Mouse (Mus musculus) CH12.LX (cell line): ENCODE measurements around the gene Cdhr1. TPM values are rescaled to one million over a fixed set of nuclear protein-coding genes. Genes with fewer than 3 reads are reported as not detected.
A peak's percentile ranks its signal among the peaks of the same experiment; 100 is the strongest.

ENCODE experiments used
- DNase-seq: peaks from one replicate; pipeline ENCODE4 v3.0.0-alpha.2; 2013; ENCODE audit errors: extremely low read depth
- H3K27ac ChIP-seq: 2 replicates; pipeline ENCODE4 v1.5.1; 2012; ENCODE audit warnings: low read depth, mild to moderate bottlenecking, control low read depth, moderate library complexity; ENCODE audit not compliant: insufficient read depth
- H3K27me3 ChIP-seq: replicated peaks from 2 replicates; pipeline ENCODE3; 2012; ENCODE audit warnings: inconsistent platforms
- H3K36me3 ChIP-seq, 2 experiments: replicated peaks in 1 of 2; 2 replicates each; pipeline versions ENCODE3 to v1.6.1; 2012; ENCODE audit warnings: inconsistent platforms in 1 of 2, low read length in 1 of 2, mild to moderate bottlenecking in 1 of 2, mixed read lengths in 1 of 2, moderate library complexity in 1 of 2; ENCODE audit not compliant: control insufficient read depth in 1 of 2, insufficient read depth in 1 of 2
- H3K4me1 ChIP-seq, 2 experiments: 2 replicates each; pipeline ENCODE4 v1.6.1; 2012; ENCODE audit warnings: inconsistent platforms in 1 of 2, moderate library complexity in 1 of 2; ENCODE audit not compliant: insufficient read depth in 2 of 2, control insufficient read depth in 1 of 2
- H3K4me2 ChIP-seq: 2 replicates; pipeline ENCODE4 v1.6.1; 2012; ENCODE audit warnings: low read depth, mild to moderate bottlenecking, control low read depth; ENCODE audit not compliant: poor library complexity, insufficient read depth, severe bottlenecking
- H3K4me3 ChIP-seq, 3 experiments: fragments of 150-350 bp in 1 of 3; sonication (generic) in 1 of 3; replicated peaks in 1 of 3; 2 replicates each; pipeline versions ENCODE3 to v1.5.1; 2011 to 2012; ENCODE audit warnings: low read depth in 2 of 3, low read length in 2 of 3, mild to moderate bottlenecking in 2 of 3, moderate library complexity in 2 of 3, control low read depth in 1 of 3, improper control_type of control experiment in 1 of 3, inconsistent platforms in 1 of 3, mixed read lengths in 1 of 3; ENCODE audit not compliant: poor library complexity in 1 of 3
- H3K79me2 ChIP-seq: replicated peaks from 2 replicates; pipeline ENCODE4 v1.6.1; 2012; ENCODE audit warnings: mild to moderate bottlenecking, moderate library complexity; ENCODE audit not compliant: control insufficient read depth, poor library complexity, insufficient read depth, severe bottlenecking; ENCODE audit errors: extremely low read depth
- H3K9ac ChIP-seq: 2 replicates; pipeline ENCODE4 v1.6.1; 2012; ENCODE audit warnings: low read depth, mild to moderate bottlenecking, control low read depth, moderate library complexity; ENCODE audit not compliant: insufficient read depth
- H3K9me3 ChIP-seq: replicated peaks from 2 replicates; pipeline ENCODE3; 2012; ENCODE audit warnings: low read length, inconsistent platforms, mixed read lengths
- CHD2 ChIP-seq: IDR thresholded peaks from 2 replicates; pipeline ENCODE4 v1.6.1; 2011; ENCODE audit warnings: low read length, improper control_type of control experiment
- CTCF ChIP-seq, 2 experiments: IDR thresholded peaks in 1 of 2; conservative IDR thresholded peaks in 1 of 2; 2 replicates each; pipeline ENCODE4 v1.5.1; 2011 to 2012; ENCODE audit warnings: low read depth in 2 of 2, low read length in 2 of 2, improper control_type of control experiment in 1 of 2, inconsistent platforms in 1 of 2, mild to moderate bottlenecking in 1 of 2, moderate library complexity in 1 of 2
- ELF1 ChIP-seq: IDR thresholded peaks from 2 replicates; pipeline ENCODE4 v1.6.1; 2014; ENCODE audit warnings: low read depth, mild to moderate bottlenecking, inconsistent platforms, low read length, improper control_type of control experiment
- ETS1 ChIP-seq: conservative IDR thresholded peaks from 2 replicates; pipeline ENCODE4 v1.6.1; 2012; ENCODE audit warnings: low read depth, mild to moderate bottlenecking, inconsistent platforms, low read length, improper control_type of control experiment, moderate library complexity
- IRF4 ChIP-seq: IDR thresholded peaks from 2 replicates; pipeline ENCODE4 v1.6.1; 2014; ENCODE audit warnings: low read depth, mild to moderate bottlenecking, inconsistent platforms, low read length, improper control_type of control experiment
- JUN ChIP-seq: IDR thresholded peaks from 2 replicates; pipeline ENCODE4 v1.6.1; 2011; ENCODE audit warnings: low read depth, mild to moderate bottlenecking, low read length, improper control_type of control experiment, moderate library complexity; ENCODE audit not compliant: insufficient read depth
- JUND ChIP-seq: conservative IDR thresholded peaks from 2 replicates; pipeline ENCODE4 v1.6.1; 2011; ENCODE audit warnings: low read depth, low read length, improper control_type of control experiment
- MAFK ChIP-seq: IDR thresholded peaks from 2 replicates; pipeline ENCODE4 v1.6.1; 2011; ENCODE audit warnings: low read length, improper control_type of control experiment; ENCODE audit not compliant: insufficient replicate concordance
- MEF2A ChIP-seq: IDR thresholded peaks from 2 replicates; pipeline ENCODE4 v1.6.1; 2014; ENCODE audit warnings: low read depth, mild to moderate bottlenecking, inconsistent platforms, low read length, improper control_type of control experiment, borderline replicate concordance
- MXI1 ChIP-seq: IDR thresholded peaks from 2 replicates; pipeline ENCODE4 v1.6.1; 2011; ENCODE audit warnings: mild to moderate bottlenecking, low read depth, low read length, improper control_type of control experiment
- MYC ChIP-seq: IDR thresholded peaks from 2 replicates; pipeline ENCODE4 v1.6.1; 2011; ENCODE audit warnings: low read depth, mild to moderate bottlenecking, improper control_type of control experiment, low read length
- PAX5 ChIP-seq: IDR thresholded peaks from 2 replicates; pipeline ENCODE4 v1.6.1; 2012; ENCODE audit warnings: low read length, inconsistent platforms, mixed read lengths
- POLR2A ChIP-seq: IDR thresholded peaks from 2 replicates; pipeline ENCODE4 v1.6.1; 2011; ENCODE audit warnings: low read depth, mild to moderate bottlenecking, improper control_type of control experiment, low read length
- POLR2AphosphoS2 ChIP-seq: IDR thresholded peaks from 2 replicates; pipeline ENCODE4 v1.6.1; 2011; ENCODE audit warnings: low read depth, low read length, improper control_type of control experiment
- RAD21 ChIP-seq: IDR thresholded peaks from 2 replicates; pipeline ENCODE4 v1.6.1; 2011; ENCODE audit warnings: low read depth, mild to moderate bottlenecking, low read length, improper control_type of control experiment, moderate library complexity
- SMC3 ChIP-seq: IDR thresholded peaks from 2 replicates; pipeline ENCODE4 v1.6.1; 2011; ENCODE audit warnings: low read depth, low read length, improper control_type of control experiment
- TBP ChIP-seq: conservative IDR thresholded peaks from 2 replicates; pipeline ENCODE4 v1.6.1; 2011; ENCODE audit warnings: low read depth, low read length, improper control_type of control experiment
- TCF12 ChIP-seq: IDR thresholded peaks from 2 replicates; pipeline ENCODE4 v1.6.1; 2014; ENCODE audit warnings: low read depth, mild to moderate bottlenecking, inconsistent platforms, low read length, improper control_type of control experiment
- UBTF ChIP-seq: IDR thresholded peaks from 2 replicates; pipeline ENCODE4 v1.6.1; 2012; ENCODE audit warnings: low read depth, mild to moderate bottlenecking, inconsistent platforms, low read length, improper control_type of control experiment, moderate library complexity
- USF1 ChIP-seq: IDR thresholded peaks from 2 replicates; pipeline ENCODE4 v1.6.1; 2014; ENCODE audit warnings: low read depth, mild to moderate bottlenecking, inconsistent platforms, low read length, improper control_type of control experiment
- USF2 ChIP-seq: conservative IDR thresholded peaks from 2 replicates; pipeline ENCODE4 v1.6.1; 2011; ENCODE audit warnings: low read depth, low read length, improper control_type of control experiment
- ZC3H11A ChIP-seq: IDR thresholded peaks from 2 replicates; pipeline ENCODE4 v1.6.1; 2012; ENCODE audit warnings: low read depth, mild to moderate bottlenecking, inconsistent platforms, low read length, improper control_type of control experiment
- ZNF384 ChIP-seq: IDR thresholded peaks from 2 replicates; pipeline ENCODE4 v1.6.1; 2012; ENCODE audit warnings: low read depth, low read length, improper control_type of control experiment, inconsistent platforms
- dilution Hi-C: fragments of 300-500 bp; cut with MboI; formaldehyde crosslinking; loops from 2 replicates; pipeline ENCODE4 v1.14.3; 2020; ENCODE audit warnings: low sequenced_read_pairs; ENCODE audit not compliant: extremely low pct_unique_long_range_greater_than_20kb, extremely low pct_ligation_motif_present
- in situ Hi-C: fragments of 300-500 bp; cut with MboI; formaldehyde crosslinking; loops from 3 replicates; pipeline ENCODE4 v1.14.3; 2019; ENCODE audit warnings: low sequenced_read_pairs, low pct_ligation_motif_present, low pct_unique_long_range_greater_than_20kb, mixed read lengths
- polyA plus RNA-seq: library from polyadenylated mRNA; unstranded; fragments of >175 nt; gene quantifications from 2 replicates; pipeline ENCODE4 v1.2.1, GENCODE M21; 2012; ENCODE audit warnings: low read depth; ENCODE audit not compliant: insufficient read length
- total RNA-seq, 2 experiments: library from RNA; depleted of rRNA; stranded (reverse); fragments of 300-350 nt in 1 of 2; fragments of >200 nt in 1 of 2; gene quantifications; 2 replicates each; pipeline ENCODE4 v1.2.3; 2012 to 2014

Gene Cdhr1
- total and polyA plus RNA-seq, 3 experiments: not detected

DNA sequence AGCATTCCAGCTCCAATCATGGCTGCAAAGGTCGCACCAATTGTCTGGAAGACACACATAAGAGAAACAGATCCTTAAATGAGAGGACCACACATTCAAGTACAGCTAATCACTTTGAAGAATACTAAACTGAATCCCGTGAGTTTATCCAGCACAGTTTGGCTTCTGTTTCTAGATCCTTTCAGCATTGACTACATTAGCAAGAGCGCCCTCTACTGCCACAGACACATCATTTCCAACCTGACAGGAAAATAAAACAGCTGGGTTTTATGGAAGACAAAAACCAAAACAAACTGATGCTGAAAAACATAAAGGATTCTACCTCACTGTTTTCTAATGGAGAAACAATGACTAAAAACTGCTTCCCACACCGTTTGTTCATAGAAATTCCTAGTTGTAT lies 29.5 kb upstream of the Cdhr1 start:
- DNase-seq: peak; percentile 58
- no peak overlapping the region for H3K4me3 ChIP-seq
- H3K27me3 ChIP-seq: no peaks in the 10 kb centered on the region
- H3K4me1 ChIP-seq: peaks cover 0 to 6% of the 10 kb centered on the region in 2 experiments; a peak in 1 of 4 replicates
- H3K4me2 ChIP-seq: no peak overlapping the region
- dilution Hi-C loops (no loop called here), in situ Hi-C loops (loop anchor here (25.0 kb wide), 1 partner anchor 265 kb away; no protein-coding TSS in a partner anchor)
- H3K27ac ChIP-seq: no peak overlapping the region
- no peak overlapping the region for H3K9ac ChIP-seq
- no peaks in the 10 kb centered on the region for H3K9me3 ChIP-seq
- H3K36me3 ChIP-seq: peaks cover 66 to 83% of the 10 kb centered on the region in 2 experiments
- TF ChIP-seq MAFK (no peak), ZNF384 (no peak), CTCF (conservative IDR thresholded peaks at IDR 0.05 in 1 of 2, IDR thresholded peaks at IDR 0.05 in 1 of 2; ENCODE audit: low read depth in 2 of 2, low read length in 2 of 2) (peak; percentile 48 to 67), USF1 (no peak), RAD21 (peak; percentile 16), MYC (no peak), IRF4 (no peak), ELF1 (no peak), MXI1 (no peak), UBTF (no peak), MEF2A (no peak), JUND (no peak)
- peaks cover 33% of the 10 kb centered on the region for H3K79me2 ChIP-seq

DNA sequence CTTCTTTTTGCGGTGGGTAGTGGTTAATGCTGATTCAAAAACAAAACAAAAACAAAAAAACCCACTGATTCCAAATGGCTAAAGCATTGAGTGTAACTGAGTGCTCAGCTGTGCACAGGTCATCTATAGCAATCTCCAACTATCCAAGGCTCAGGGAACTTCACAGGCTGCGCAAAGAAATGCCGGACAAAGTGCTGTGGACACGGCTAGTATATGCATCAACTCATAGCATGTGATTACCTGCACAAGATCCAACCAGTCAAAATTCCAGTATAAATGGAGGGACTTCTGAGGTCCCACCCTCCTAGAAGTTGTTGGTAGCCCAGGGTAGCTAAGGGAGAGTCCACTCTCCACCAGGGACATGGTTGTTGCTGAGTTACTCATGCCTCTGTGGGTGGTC lies 21.1 kb upstream of the Cdhr1 start:
- H3K27ac ChIP-seq: no peak overlapping the region
- dilution Hi-C loops: no loop called here
- H3K36me3 ChIP-seq: peaks cover 34 to 69% of the 10 kb centered on the region in 2 experiments
- H3K79me2 ChIP-seq: 0 out of 2 replicates have a peak, but pooled peaks cover 3% of the 10 kb centered on the region
- no peaks in the 10 kb centered on the region for H3K27me3 ChIP-seq
- TF ChIP-seq RAD21 (no peak), PAX5 (no peak), IRF4 (no peak), ZC3H11A (no peak), POLR2A (no peak), CTCF (conservative IDR thresholded peaks at IDR 0.05 in 1 of 2, IDR thresholded peaks at IDR 0.05 in 1 of 2; ENCODE audit: low read depth in 2 of 2, low read length in 2 of 2) (no peak), TCF12 (no peak), JUND (no peak), POLR2AphosphoS2 (no peak), USF2 (no peak), TBP (no peak), JUN (no peak), MXI1 (no peak), SMC3 (no peak), ETS1 (no peak), CHD2 (no peak), UBTF (no peak), USF1 (no peak)
- TF ChIP-seq, all 38 proteins: peak for 0
- in situ Hi-C loops: no loop called here
- no peak for DNase-seq
- H3K9ac ChIP-seq: no peak overlapping the region
- H3K4me3 ChIP-seq: no peak overlapping the region
- H3K9me3 ChIP-seq: no peaks in the 10 kb centered on the region
- H3K4me2 ChIP-seq: no peak overlapping the region
- no peaks in the 10 kb centered on the region for H3K4me1 ChIP-seq
